Mouse (Mus musculus) heart, adult 2 months (tissue): ENCODE results near the gene Agtpbp1. TPM values are rescaled to one million over a fixed set of nuclear protein-coding genes. Genes with fewer than 3 reads are reported as not detected.

Experiments used
- DNase-seq, 2 experiments: peaks; one replicate each; pipeline ENCODE4 v3.0.0; 2021
- H3K27ac ChIP-seq: fragments of 200-600 bp; 2 replicates; pipeline ENCODE4 v1.8.1; 2022
- H3K27me3 ChIP-seq: fragments of 200-500 bp; 2 replicates; pipeline ENCODE4 v1.6.1; 2012; ENCODE audit warnings: mild to moderate bottlenecking, low read length, inconsistent platforms, mixed read lengths; ENCODE audit not compliant: control insufficient read depth, insufficient read depth
- H3K36me3 ChIP-seq: fragments of 200-500 bp; 2 replicates; pipeline ENCODE4 v1.6.1; 2012; ENCODE audit warnings: low read length, inconsistent platforms; ENCODE audit not compliant: control insufficient read depth, insufficient read depth
- H3K4me1 ChIP-seq: fragments of 200-500 bp; 2 replicates; pipeline ENCODE4 v1.6.1; 2011; ENCODE audit warnings: low read length; ENCODE audit not compliant: control insufficient read depth, insufficient read depth
- H3K4me3 ChIP-seq: fragments of 200-600 bp; 2 replicates; pipeline ENCODE4 v1.8.1; 2022
- H3K79me2 ChIP-seq: fragments of 200-500 bp; replicated peaks from 2 replicates; pipeline ENCODE4 v1.6.1; 2012; ENCODE audit warnings: mild to moderate bottlenecking, inconsistent platforms, low read length, moderate library complexity, mixed read lengths; ENCODE audit not compliant: control insufficient read depth, insufficient read depth
- H3K9ac ChIP-seq: fragments of 200-500 bp; 2 replicates; pipeline ENCODE4 v1.6.1; 2012; ENCODE audit warnings: low read depth, mild to moderate bottlenecking, control low read depth, inconsistent platforms, low read length, mixed read lengths
- CTCF ChIP-seq: fragments of 200-600 bp; IDR thresholded peaks from 2 replicates; pipeline ENCODE4 v1.8.1; 2022; ENCODE audit warnings: antibody characterized with exemption, mild to moderate bottlenecking, moderate library complexity
- EP300 ChIP-seq: fragments of 200-500 bp; IDR thresholded peaks from 2 replicates; pipeline ENCODE4 v1.6.1; 2011; ENCODE audit warnings: low read depth, low read length, control low read depth; ENCODE audit not compliant: insufficient read depth
- POLR2A ChIP-seq: fragments of 200-500 bp; IDR thresholded peaks from 2 replicates; pipeline ENCODE4 v1.6.1; 2011; ENCODE audit warnings: mild to moderate bottlenecking, low read depth, low read length, control low read depth; ENCODE audit not compliant: insufficient read depth
- WGBS: fragments of 180-500 bp; shearing (Covaris S2); methylation state at CpG from one replicate; pipeline ENCODE4 v1.1.7; 2018; 5-methylcytosine and 5-hydroxymethylcytosine counted together
- intact Hi-C: fragments of 180-260 bp; cut with DNase I; formaldehyde crosslinking; loops from one replicate; pipeline ENCODE4 v1.15.1; 2025
- polyA plus RNA-seq: library from polyadenylated mRNA; depleted of rRNA; stranded (reverse); fragments of >200 nt; gene quantifications from 2 replicates; pipeline ENCODE4 v1.2.3, GENCODE M21; 2012
- total RNA-seq, 2 experiments: library from RNA; stranded (reverse); gene quantifications; 2 replicates each; pipeline ENCODE4 v1.2.3; 2021

The Agtpbp1 gene
- total and polyA plus RNA-seq, 3 experiments: 27.9 to 173 (median 151) TPM

- 91% methylated on average over 5 of the region's 5 CpGs for WGBS
- H3K36me3 ChIP-seq: no peaks in the 10 kb centered on the region
- H3K27me3 ChIP-seq: no peaks in the 10 kb centered on the region
- intact Hi-C loops: loop anchor here (5.0 kb wide), 1 partner anchor 61 kb away; no protein-coding TSS in a partner anchor
- H3K79me2 ChIP-seq: no peaks in the 10 kb centered on the region; the same call in 1 of the 2 replicates
- no peak for TF ChIP-seq POLR2A
- no peak for TF ChIP-seq EP300
- no peak for TF ChIP-seq CTCF
- no peak overlapping the region for H3K9ac ChIP-seq
- no peak for DNase-seq
- peaks cover 6% of the 10 kb centered on the region for H3K4me1 ChIP-seq
- H3K4me3 ChIP-seq: no peak overlapping the region
- no peak overlapping the region for H3K27ac ChIP-seq
Observed at GRCm38 (mm10) chr13:59558776-59559175, 26.3 kb downstream of the Agtpbp1 start.

GRCm38 (mm10) chr13:59557185-59557985, 27.6 kb downstream of the Agtpbp1 start:
- under 1% methylated on average over 33 of the region's 73 CpGs for WGBS
- H3K36me3 ChIP-seq: no peaks in the 10 kb centered on the region
- peak overlapping the region; percentile 60 for H3K9ac ChIP-seq
- intact Hi-C loops: loop anchor here (1.0 to 5.0 kb wide), 2 partner anchors 28 to 60 kb away; partner anchors contain the start of genes Agtpbp1 and Naa35
- peak; percentile 92 to 93 for DNase-seq
- peak overlapping the region; percentile 86 for H3K27ac ChIP-seq
- TF ChIP-seq CTCF (no peak), POLR2A (peak; percentile 59), EP300 (0 out of 2 replicates have a peak, but pooled peaks have one; percentile 9)
- no peaks in the 10 kb centered on the region for H3K27me3 ChIP-seq
- H3K79me2 ChIP-seq: peaks cover 2% of the 10 kb centered on the region
- peak overlapping the region; percentile 89 for H3K4me3 ChIP-seq
- peaks cover 7% of the 10 kb centered on the region for H3K4me1 ChIP-seq

- Histone ChIP-seq H3K36me3 (no peaks in the 10 kb centered on the region), H3K9ac (peak overlapping the region; percentile 60), H3K27ac (peak overlapping the region; percentile 86), H3K27me3 (no peaks in the 10 kb centered on the region), H3K4me1 (peaks cover 7% of the 10 kb centered on the region), H3K79me2 (peaks cover 2% of the 10 kb centered on the region), H3K4me3 (peak overlapping the region; percentile 89)
- peak; percentile 27; the same call in 1 of the 2 replicates for TF ChIP-seq POLR2A
- TF ChIP-seq CTCF: no peak
- TF ChIP-seq EP300: no peak
- intact Hi-C loops: loop anchor here (1.0 to 5.0 kb wide), 2 partner anchors 29 to 59 kb away; partner anchors contain the start of genes Agtpbp1 and Naa35
- peak; percentile 63 to 65 for DNase-seq
- under 1% methylated on average over 45 of the region's 45 CpGs for WGBS
Observed at GRCm38 (mm10) chr13:59556670-59557069, 28.4 kb downstream of the Agtpbp1 start.

DNA sequence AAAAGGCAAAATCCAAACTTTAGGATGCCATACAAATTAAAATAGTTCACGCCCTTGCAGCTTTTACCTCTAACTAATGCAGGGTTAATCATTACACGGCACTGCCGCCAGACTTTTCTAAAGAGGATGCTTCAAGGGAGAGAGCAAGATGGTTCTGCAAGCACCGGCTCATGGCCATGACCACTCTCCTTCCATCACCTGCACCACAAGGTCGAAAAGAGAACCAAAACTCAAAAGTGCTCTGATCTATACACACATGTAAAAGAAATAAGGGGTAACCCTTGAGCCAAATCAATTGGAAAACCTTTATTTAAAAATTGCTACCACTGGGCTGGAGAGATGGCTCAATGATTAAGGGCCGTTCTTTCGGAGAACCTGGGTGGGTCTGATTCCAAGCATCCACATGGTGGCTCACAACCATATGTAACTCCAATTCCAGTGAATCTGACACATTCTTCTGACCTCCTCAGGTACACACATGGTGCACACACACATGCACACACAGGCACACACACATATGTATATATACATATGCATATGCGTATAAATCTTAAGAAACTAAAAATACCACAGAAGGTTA, 29.3 kb downstream of the Agtpbp1 start:
- H3K36me3 ChIP-seq: no peaks in the 10 kb centered on the region
- peak overlapping the region; percentile 86 for H3K27ac ChIP-seq
- intact Hi-C loops: loop anchor here (5.0 kb wide), 1 partner anchor 58 kb away; no protein-coding TSS in a partner anchor
- H3K9ac ChIP-seq: no peak overlapping the region
- H3K4me3 ChIP-seq: peak overlapping the region; percentile 89
- TF ChIP-seq EP300 (no peak), POLR2A (no peak), CTCF (no peak)
- 75% methylated on average over 8 of the region's 8 CpGs for WGBS
- H3K4me1 ChIP-seq: peaks cover 7% of the 10 kb centered on the region
- H3K27me3 ChIP-seq: no peaks in the 10 kb centered on the region
- DNase-seq: no peak
- H3K79me2 ChIP-seq: peaks cover 2% of the 10 kb centered on the region

DNA sequence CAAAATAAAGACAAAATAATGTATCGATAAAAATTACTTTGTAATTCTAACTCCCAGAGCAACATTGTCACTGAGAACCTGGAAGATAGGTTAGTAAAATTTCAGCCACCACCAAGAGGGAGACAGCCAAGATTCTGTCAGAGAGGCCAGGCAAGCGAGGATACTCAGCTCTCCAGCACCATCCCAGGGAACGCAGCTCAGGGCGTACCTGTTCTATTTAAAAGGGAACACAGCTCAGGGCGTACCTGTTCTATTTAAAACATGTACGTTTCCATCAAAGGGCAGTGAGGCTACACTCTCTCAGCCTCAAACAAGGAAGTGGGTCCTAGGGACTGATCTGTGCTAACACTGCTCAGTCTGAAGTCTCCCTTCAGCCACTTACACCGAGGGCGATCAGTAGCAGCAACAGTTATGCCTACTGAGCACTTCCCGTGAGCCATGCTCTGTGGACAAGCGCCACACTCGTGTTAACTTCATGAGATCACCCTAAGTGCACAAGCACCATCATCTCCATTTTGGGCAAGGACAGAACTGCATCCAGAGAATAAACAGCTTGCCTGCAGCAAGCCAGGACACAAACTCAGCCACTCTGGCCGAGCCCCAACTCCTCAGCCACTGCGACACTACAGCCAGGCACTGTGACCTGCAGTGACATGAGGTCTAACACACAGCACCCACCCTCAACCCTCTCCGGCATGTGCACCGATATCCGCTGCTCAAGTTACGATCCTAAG, 30.1 kb downstream of the Agtpbp1 start:
- Histone ChIP-seq H3K9ac (peak overlapping the region; percentile 23), H3K4me1 (peaks cover 7% of the 10 kb centered on the region), H3K27me3 (no peaks in the 10 kb centered on the region), H3K79me2 (peaks cover 2% of the 10 kb centered on the region), H3K27ac (peak overlapping the region; percentile 69), H3K36me3 (no peaks in the 10 kb centered on the region), H3K4me3 (peak overlapping the region; percentile 89)
- intact Hi-C loops: loop anchor here (5.0 kb wide), 1 partner anchor 58 kb away; no protein-coding TSS in a partner anchor
- TF ChIP-seq POLR2A: no peak; the same call in 1 of the 2 replicates
- no peak for TF ChIP-seq EP300
- WGBS: 51% methylated on average over 17 of the region's 17 CpGs
- DNase-seq: peak; percentile 35 to 43
